Mouse (Mus musculus): ENCODE measurements around the gene Usp37. TPM values are rescaled to one million over a fixed set of nuclear protein-coding genes. Genes with fewer than 3 reads are reported as not detected.

Usp37 gene
- total RNA-seq, 2 experiments from 2014 or later, result 6.8 to 8.3 TPM

DNA sequence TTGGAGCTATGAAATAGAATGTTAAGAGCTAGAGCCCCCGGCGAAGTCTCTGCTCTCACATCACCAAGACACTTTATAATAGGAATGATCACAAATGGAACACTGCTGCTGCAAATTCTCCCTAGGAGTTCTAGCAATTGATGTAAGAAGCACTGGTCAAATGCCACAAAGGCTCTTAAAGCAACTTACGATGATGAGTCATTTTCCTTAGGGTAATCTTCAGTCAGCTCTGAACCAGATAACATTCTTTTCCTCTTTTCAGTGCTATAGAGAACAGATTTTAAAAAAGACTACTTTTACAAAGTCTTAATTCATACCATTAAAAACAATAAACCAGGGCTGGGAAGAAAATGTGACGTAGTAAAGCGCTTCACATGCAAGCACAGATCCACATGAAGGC, 58.3 kb downstream of the Usp37 start:
- no peak for DNase-seq

DNA sequence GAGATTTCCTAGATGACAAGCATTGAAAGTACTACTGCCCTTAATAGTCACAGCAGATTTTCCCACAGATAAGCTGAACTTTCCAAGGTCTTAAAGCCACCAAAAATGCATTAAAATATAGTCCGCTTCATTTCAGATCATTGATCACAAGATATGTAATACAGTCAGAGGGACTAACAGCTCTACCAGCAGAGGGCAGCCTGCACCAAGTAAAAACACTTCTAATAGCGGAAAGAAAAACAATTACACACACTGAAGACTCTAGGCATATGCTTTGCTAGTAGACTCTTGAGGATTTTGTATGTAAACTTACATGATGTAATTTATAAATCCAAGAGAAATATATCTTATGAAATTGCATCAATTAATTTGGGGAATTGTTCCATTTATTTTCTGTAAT, 83.8 kb downstream of the Usp37 start:
- DNase-seq, result peak; percentile 8

DNA sequence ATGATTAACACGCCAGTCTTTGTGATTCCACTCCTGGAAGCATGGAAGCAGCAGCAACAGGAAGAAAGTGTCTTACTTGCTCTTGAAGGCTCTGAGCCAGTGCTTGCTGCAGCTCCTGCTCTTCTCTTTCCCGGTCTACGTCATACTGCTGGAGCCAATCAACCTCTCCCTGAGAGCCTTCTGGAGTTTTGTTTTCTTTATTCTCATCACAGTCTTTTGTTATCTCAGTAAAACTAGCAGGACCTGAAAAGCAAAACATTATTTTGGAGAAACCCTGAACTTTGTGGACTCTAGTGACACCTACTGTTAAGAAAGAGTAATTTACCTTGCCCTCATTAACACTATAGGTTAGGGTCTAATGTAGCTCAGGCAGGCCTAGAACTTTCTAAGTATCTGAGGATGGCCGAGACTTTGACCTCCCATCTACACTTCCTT, 91.5 kb downstream of the Usp37 start:
- DNase-seq, result no peak

DNA sequence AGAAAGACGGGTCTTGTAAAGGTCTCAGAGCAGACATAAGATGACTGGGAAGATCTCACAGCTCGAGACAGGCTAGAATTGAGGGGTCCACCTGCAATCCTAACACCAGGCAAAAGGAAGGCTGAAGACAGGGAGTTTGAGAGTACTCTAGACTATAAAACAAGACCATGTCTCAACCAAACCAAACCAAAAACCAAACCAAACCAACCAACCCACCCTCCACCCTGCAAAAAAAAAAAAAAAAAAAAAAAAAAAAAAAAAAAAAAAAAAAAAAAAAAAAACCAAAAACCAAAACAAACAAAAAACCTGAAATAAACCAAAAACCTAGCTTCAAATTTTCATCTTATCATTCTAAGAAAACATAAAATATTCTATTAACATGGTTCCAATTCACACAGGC, 99.5 kb downstream of the Usp37 start:
- no peak for DNase-seq

DNA sequence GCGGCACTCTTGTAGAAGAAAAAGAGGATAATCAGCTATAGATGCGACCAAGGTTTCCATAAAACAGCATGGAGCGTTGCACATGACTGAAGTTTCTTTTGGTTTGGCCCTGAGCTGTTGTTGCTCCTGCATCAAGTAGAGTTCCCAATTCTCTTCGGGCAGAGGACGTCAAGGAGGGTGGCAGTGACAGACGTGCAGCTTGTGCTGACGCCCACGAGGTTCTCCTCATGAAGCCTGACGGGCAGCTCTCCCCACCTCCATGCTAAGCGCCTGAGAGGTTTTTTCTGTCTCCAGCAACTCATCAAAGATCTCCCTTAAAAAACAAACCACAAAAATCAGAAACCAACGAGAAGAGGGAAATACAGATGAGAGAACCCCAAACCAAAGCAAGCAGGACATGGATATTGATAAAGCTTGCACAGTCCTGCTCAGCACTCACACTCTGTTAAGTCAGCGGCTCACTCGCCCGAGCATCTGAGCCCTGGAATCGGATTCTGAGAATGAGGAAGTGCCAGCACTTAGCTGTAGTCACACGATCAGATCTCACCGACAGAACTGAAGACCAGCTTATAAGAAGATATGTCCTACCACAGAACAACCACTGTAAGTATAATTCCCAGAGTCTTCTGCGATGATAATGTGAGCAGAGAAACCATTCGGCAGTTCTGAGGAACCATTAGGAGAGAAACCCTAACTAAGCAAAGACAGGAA, 104.8 kb downstream of the Usp37 start:
- DNase-seq, result no peak

DNA sequence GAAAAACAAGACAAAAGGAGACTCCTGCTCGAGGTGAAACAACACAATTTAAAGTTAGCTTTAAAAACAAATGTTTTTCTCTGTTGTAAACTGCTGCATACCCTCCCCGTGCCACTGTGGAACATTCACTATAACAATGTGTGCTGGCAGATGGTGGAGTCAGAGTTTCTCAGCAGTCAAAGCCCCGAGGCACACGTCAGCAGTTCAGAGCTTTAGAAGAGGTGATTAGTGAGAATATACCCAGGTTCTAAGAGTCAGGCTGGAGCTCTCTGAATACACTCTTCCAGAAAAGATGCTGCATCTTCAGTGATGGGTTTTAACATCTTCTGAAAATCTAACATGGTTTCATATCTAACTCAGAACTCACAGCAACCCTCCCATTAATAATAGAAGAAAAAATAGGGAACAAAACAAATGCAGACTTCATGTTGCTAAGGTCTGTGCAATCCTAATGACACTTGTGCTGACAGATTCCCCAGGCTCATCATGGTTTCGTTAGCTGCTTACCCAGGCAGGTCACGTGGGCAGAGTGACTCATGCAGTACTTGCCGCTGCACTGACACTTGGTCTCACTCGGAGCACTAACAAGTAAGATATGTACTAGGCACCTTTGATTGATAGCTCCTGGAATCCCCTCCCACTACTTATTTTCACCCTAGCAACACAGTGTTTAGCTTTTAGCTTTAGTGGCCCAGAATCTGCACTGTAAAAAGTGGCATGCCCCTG, 106.2 kb downstream of the Usp37 start:
- DNase-seq, result no peak

DNA sequence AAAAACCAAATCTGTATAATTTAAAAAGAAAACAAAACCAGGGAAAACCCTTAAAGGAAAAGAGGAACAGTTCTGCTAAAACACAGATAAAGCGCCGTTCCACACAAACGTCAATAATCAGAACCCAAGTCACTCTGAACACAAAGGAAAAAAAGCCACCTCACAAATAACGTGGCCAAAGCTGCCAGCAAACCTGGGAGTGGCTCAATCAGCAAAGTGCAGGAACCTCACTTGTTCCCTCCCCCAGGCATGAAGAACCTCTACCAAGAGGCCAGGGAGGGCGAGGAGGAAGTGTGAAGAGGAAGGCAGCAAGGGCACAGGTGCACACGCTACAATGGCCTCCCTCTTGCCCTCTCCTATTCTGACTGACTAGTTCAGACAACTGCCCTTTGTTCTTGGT, 108.5 kb downstream of the Usp37 start:
- no peak for DNase-seq

DNA sequence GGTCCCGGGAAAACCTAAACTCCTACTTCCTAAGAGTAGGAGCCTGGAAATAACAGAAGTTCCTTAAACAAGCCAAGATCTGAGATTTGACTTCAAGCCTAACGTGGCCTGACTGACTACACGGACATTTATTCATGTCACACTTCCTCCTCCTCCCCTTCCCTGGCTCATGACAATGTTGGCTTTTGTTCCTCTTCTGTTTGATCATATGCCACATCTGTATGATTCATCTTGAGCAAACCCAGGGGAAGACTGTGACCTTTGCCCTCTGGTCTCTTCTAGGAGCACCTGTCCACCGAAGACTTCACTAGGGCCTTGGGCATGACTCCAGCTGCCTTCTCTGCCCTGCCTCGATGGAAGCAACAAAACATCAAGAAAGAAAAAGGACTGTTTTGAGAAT, 109.5 kb downstream of the Usp37 start:
- no peak for DNase-seq

DNA sequence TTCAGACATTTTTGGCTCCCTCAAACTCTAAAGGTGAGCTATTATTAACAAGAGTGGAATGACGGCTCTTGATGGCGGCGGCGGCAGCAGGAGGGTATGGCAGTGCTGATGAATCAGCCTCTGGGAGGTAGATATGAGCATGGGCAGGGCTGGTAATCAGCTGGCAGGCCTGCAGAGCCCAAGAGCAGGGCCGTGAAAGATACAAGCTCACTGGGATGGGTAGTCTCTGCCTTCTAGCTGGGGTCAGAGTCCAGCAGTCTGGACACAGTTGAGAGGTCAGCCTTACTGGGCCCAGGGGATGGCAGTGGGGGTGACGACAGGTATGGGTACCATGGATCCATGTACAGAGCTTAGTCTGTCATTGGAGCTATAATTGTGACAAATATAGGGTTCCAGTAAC, 110.9 kb downstream of the Usp37 start:
- no peak for DNase-seq

DNA sequence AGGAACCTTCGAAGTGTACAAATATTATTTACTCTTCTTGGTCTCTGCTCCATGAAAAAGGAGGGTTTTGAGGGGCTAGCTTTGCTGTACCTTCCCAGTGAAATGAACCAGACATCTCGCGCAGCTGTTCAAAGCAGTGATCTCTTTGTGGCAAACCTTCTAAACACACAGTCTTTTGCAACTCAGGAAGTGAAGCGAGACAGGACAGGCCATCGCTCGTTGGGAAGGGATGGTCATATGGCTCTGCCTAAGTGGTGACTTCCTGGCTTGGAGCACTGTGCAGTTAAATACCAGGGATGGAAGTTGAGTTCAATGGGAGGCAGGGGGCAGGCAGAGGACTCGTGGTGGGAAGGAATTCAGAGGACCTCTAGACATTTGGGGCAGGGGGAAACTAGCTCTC, 118.2 kb downstream of the Usp37 start:
- no peak for DNase-seq

DNA sequence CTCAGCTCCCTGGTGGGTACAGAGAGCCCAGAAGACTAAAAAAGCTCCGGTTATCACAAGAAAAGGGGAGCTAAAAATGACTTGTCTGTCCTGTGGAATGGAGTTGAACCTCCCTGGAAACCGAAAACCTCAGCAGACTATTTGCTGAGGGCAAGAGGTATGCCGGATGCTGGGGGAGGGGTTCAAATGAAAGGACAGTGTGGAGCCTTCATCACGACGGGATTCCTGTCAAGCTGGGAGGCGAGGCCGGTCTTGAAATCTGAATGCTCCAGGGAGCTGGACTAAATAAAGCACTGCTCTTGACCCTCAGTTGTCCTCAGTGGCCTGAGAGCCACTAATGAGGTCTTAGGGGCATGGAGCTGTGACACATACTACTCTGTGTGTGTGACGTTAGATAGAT, 120.9 kb downstream of the Usp37 start:
- no peak for DNase-seq

DNA sequence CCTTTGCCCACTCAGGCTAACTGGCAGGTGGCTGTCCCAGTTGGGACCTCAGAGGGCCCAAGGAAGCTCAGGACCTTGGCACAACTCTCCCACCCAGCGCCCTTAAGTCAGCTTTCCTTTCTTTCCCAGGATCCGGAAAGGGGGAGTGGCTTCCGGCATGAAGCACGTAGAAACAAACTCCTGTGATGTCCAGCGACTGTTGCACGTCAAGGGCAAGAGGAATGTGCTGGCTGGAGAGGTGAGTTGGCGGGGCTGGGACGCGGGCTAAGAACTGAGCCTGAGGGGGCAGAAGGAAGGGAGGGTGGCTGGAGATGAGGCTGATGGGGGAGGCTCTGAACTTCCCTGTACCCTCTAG, 124.7 kb downstream of the Usp37 start:
- DNase-seq, result no peak

DNA sequence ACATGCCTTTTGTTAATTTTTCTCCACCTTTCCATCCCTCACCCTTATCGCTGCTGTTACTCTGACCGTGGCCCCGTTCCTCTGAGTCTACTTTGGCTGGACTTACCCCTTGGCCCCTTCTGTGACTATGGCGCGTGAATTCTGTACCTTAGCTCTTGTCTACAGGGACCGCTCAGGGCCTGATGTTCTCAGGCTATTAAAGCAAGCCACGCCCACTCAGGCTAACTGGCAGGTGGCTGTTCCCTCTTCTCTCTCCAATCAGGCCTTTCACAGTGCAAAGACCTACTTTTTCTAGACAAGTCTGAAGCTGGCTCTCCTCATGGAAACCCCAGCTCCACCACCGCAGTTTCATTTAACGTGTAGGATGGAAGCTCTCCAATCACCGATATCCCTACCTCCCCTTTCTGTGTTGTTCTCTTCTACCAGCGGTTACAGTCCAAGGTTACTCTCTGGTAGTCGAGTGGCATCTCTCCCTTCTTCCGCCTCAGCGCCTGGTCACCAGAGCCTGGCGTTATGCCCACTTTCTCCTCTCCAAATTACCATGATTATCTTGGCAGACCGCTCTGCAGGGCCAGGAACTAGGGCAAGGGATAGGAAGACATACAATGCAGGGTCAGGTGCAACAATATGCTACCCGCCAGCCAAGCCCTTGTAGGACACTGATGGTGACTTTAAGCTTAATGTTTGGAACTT, 125.2 kb downstream of the Usp37 start:
- no peak for DNase-seq

DNA sequence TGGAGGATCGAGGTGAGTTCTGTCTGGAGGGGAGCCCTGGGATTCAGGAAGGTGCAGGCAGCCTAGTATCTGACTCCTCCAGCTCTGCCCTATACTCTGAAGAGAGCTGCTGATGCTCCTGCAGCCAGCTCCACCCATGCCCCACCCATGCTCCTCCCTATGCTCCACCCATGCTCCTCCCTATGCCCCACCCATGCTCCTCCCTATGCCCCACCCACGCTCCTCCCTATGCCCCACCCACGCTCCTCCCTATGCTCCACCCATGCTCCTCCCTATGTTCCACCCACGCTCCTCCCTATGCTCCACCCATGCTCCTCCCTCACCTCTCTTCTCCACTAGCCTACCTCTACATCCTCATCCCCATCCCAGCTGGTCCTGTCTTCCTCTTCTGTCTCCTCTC, 128.9 kb downstream of the Usp37 start:
- peak; percentile 38 for DNase-seq

DNA sequence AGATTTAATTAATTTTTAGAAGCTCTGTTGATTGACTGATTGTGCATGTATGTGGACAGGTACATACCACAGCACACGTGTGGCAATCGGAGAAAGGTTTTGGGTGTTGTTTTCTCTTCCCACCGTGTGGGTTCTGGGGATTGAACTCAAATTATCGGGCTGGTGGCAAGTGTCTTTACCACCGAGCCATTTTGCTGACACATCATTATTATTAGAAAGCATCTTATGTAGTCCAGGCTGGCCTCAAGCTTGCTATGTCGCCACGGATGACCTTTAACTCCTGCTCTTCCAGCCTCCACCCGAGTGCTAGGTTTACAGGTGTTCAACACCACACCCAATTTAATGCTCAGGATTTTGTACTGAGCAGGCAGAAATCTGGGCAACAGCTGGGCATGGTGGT, 131.4 kb downstream of the Usp37 start:
- DNase-seq, result no peak

DNA sequence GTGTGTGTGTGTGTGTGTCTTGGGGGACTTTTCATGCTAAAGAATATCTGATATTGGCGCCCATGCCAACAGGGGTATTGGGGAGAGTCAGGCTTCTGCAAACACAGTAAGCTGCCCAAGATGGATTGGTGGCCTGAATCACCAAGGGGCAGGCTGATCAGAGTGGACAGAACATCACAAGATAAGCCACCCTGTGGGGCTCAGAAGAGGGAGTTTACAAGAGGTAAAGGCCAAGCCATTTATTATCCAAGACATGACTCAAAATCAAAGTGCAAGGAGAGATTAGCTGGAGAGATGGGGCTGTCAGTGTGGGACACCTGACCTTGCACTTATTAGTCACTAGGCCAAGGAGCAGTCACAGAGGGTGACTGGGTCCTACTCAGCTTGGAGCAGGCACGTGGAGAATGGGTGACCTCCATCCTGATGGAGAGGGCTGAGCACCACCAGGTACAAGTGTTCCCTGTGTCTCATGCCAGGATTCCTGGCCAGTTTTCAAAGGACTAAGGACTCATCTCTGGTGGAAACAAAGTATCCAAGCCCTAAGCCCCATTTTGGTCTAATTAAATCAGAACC, 132.2 kb downstream of the Usp37 start:
- DNase-seq, result no peak

DNA sequence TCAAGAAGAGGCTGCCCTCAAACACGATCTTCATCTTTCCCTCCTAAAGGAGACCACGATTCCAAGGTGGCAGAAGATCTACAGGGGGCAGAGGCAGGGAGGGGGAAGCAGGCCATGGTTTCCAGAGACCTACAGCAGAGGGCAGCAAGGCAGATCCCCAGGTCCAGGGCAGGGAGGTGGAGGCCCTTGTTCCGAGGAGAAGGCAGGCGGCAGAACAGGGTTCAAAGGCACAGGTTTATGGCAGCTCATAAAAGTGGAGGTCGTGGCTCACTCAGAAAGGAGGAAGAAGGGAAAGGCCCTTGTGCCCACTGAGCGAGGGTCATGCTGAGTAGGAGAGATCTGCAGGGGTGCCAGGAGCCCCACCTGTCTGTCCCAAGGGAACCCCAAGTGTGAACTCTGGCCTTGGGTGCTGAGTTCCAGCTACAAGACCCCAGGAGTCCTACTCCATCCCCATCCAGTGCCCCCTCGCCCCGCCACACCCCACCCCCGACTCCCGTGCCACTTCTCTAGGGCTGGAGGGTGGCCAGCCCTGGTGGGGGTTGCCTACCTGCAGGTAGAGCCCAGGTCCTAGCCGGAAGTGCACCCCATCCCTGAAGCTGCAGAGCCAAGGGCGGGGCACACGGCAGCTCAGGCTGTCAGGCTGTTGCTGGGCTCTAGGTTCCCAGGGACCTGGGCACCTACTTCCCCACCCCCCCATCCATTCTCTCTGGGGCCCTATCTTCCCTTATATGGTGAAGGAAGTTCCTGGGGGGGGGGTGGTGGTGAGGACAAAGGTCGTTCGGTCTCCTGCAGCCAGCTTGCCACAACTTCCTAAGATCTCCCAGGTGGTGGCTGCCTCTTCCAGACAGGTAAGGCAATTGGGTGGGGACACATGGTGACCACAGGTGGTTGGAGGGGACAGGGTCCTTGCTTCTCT, 135.2 kb downstream of the Usp37 start, which contains the start of gene Vil1:
Vil1 (plus strand) TSS at position 788 of the 916 bp plus-strand sequence.
- DNase-seq, result no peak

DNA sequence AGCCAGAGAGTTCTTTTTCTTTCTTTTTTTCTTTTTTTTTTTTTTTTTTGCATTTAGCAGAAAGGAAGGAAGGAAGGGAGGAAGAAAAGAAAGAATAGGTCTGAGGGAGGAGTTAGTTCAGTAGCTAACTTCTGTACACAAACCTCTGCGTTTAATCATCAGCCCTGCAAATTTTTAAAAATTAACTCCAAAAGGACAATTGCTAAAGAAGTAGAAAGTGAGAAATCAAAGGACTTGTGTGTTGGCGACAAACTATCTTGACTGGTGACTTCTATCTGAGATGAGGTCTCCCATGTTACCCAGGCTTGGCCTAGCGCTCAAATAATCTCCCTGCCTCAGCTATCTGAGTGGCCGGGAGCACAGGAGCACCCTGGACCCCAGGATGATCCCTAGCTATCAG, 139.9 kb downstream of the Usp37 start:
- no peak for DNase-seq

DNA sequence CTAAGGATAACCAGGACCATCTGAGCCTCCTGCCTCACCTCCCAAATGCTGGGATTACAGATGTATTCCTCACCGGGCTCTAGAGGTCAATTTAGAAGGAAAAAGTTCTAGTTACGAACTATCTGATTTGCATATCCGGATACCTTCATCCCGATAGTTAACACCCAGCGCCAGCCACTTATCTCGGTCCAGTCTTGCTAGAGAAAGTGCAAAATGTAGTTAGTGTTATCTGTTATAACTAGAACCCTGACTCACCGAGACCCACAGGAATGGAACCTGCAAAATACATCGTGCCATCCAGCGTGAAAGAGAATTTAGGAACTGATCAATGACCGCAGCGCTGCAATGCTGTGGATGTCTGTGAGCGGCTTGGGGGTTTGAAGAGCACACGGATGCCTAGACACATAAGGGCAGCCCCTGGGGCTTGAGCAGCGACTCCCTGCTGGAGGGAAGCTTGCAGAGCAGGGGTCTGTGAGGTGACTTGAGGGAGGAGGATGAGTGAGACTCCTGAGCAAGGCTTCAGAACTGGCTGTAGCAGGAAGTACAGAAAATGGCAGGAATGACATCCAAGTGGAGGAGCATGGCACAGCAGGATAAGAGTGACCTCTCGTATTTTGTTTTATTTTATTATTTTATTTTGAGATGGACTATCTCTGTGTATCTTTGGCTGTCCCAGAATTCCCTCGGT, 142.9 kb downstream of the Usp37 start:
- DNase-seq, result no peak

DNA sequence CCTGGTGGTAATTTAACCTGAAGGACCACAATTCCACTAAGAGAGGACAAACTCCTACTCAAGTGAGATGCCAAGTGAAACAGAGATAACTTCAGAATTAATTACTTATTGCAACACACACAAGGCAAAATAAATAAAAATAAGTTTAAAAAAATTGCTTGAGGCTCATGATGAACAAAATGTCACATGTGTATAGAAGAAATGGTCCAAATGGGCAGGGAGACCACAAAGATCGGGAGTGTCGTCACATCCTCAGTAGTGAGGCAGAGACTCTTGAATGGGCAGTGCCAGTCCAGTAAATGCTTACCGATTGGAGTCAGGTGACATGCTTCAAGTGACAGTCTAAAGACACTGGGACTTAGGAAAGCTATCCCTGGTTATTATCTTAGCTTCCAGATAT, 143.6 kb downstream of the Usp37 start:
- no peak for DNase-seq

DNA sequence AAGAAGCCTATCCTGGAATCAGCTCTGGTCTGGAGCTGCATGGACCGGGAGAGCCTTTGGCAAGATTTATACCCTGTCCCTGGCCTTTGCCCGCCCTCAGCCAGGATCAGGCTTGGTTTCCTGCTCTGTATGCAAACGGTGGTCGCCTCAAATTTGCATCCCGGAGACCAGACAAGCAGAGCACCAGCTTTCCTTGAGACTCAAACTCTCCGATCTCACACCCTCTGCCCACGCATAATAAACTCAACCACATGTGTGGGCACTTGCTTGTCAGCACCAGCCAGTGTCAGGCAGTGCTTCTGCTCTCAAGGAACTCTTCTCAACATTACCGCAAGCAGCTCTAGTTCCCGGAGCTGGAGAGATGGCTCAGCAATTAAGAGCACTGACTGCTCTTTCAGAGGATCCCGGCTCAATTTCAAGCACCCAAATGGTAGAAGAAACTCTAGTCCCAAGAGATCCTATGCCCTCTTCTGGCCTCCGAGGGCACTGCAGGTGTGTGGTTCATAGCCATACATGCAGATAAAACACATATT, 146.1 kb downstream of the Usp37 start:
- peak; percentile 62 for DNase-seq

Data from gastrocnemius, postnatal 25 days (tissue).